In genomic region chr2:53330680-53331079, GRCm38 (mm10) we compare ENCODE assay signal across 8 mouse cellular contexts.
DNase-seq lines count a peak whose midpoint lies in the region; ATAC-seq and TF ChIP-seq lines count a peak whose summit lies in the region.

No protein-coding gene starts in this region.

- no peaks in the 10 kb centered on the region for H3K9me3 ChIP-seq in forebrain, embryonic 14.5 days (replicated peaks; ENCODE audit: control insufficient read depth, low read length)
- no peaks in the 10 kb centered on the region for H3K9me3 ChIP-seq in midbrain, postnatal 0 days (ENCODE audit: low read length)
- no peaks in the 10 kb centered on the region for H3K9me3 ChIP-seq in heart, embryonic 12.5 days (replicated peaks)

- ATAC-seq in forebrain, embryonic 14.5 days, result peak; percentile 84
- ATAC-seq in midbrain, postnatal 0 days (ENCODE audit: low FRiP score), result no peak
- ATAC-seq in heart, embryonic 12.5 days (ENCODE audit: insufficient number of reproducible peaks, low FRiP score), result no peak

- 30% methylated on average over 6 of the region's 6 CpGs for WGBS in forebrain, embryonic 14.5 days
- 30% methylated on average over 6 of the region's 6 CpGs for WGBS in midbrain, postnatal 0 days
- WGBS in heart, embryonic 12.5 days, result 39% methylated on average over 6 of the region's 6 CpGs

- no peaks in the 10 kb centered on the region for H3K4me1 ChIP-seq in forebrain, embryonic 14.5 days (ENCODE audit: control insufficient read depth, insufficient read depth, low read length)
- H3K4me1 ChIP-seq in midbrain, postnatal 0 days (ENCODE audit: insufficient read depth, low read length), result no peaks in the 10 kb centered on the region
- no peaks in the 10 kb centered on the region for H3K4me1 ChIP-seq in heart, embryonic 12.5 days (replicated peaks)

- TF ChIP-seq CTCF in midbrain, postnatal 0 days (IDR thresholded peaks at IDR 0.05), result peak; percentile 67

- no peak overlapping the region for H3K4me2 ChIP-seq in forebrain, embryonic 14.5 days (ENCODE audit: low read length)
- no peak overlapping the region for H3K4me2 ChIP-seq in midbrain, postnatal 0 days (ENCODE audit: low read depth, low read length, poor library complexity, severe bottlenecking)
- H3K4me2 ChIP-seq in heart, embryonic 12.5 days, result no peak overlapping the region

- no peak overlapping the region for H3K27ac ChIP-seq in forebrain, embryonic 14.5 days (ENCODE audit: low read depth, low read length)
- H3K27ac ChIP-seq in midbrain, postnatal 0 days (ENCODE audit: low read depth, low read length), result no peak overlapping the region
- H3K27ac ChIP-seq in heart, embryonic 12.5 days (ENCODE audit: poor library complexity, severe bottlenecking), result no peak overlapping the region

- no peaks in the 10 kb centered on the region for H3K27me3 ChIP-seq in forebrain, embryonic 14.5 days (replicated peaks; ENCODE audit: control insufficient read depth, insufficient read depth, low read length)
- no peaks in the 10 kb centered on the region for H3K27me3 ChIP-seq in midbrain, postnatal 0 days (ENCODE audit: insufficient read depth, low read length)
- H3K27me3 ChIP-seq in heart, embryonic 12.5 days (replicated peaks), result no peaks in the 10 kb centered on the region

- H3K4me3 ChIP-seq in forebrain, embryonic 14.5 days (ENCODE audit: low read depth, low read length), result no peak overlapping the region
- no peak overlapping the region for H3K4me3 ChIP-seq in midbrain, postnatal 0 days (ENCODE audit: low read depth, low read length)
- no peak overlapping the region for H3K4me3 ChIP-seq in heart, embryonic 12.5 days

- H3K9ac ChIP-seq in forebrain, embryonic 14.5 days (ENCODE audit: low read length), result no peak overlapping the region
- H3K9ac ChIP-seq in midbrain, postnatal 0 days (replicated peaks; ENCODE audit: low read length, poor library complexity, severe bottlenecking), result no peak overlapping the region
- H3K9ac ChIP-seq in heart, embryonic 12.5 days, result no peak overlapping the region

- peak; percentile 22 for DNase-seq in gastrocnemius, postnatal 10 days
- DNase-seq in gastrocnemius, adult 18-20 months (ENCODE audit: low spot score), result no peak
- peak; percentile 12 for DNase-seq in urinary bladder, postnatal 25 days (ENCODE audit: low spot score)
- DNase-seq in urinary bladder, postnatal 36 days (ENCODE audit: low spot score in 2 of 2), result no peak
- DNase-seq in forebrain, embryonic 14.5 days (ENCODE audit: low spot score), result peak; percentile 77
- DNase-seq in layer of hippocampus, adult 9-10 months (ENCODE audit: low spot score), result peak; percentile 5
- peak; percentile 57 for DNase-seq in midbrain, postnatal 0 days (ENCODE audit: low spot score)

- no peaks in the 10 kb centered on the region for H3K36me3 ChIP-seq in forebrain, embryonic 14.5 days (ENCODE audit: control insufficient read depth, insufficient read depth, low read length)
- no peaks in the 10 kb centered on the region for H3K36me3 ChIP-seq in midbrain, postnatal 0 days (ENCODE audit: insufficient read depth, low read length)
- H3K36me3 ChIP-seq in heart, embryonic 12.5 days, result no peaks in the 10 kb centered on the region

Comparison
In these comparisons a context has a peak if more than half of its experiments do, and no peak if none do; other contexts are left out.
1. DNase-seq: peak in gastrocnemius, postnatal 10 days (single experiment), urinary bladder, postnatal 25 days (single experiment), forebrain, embryonic 14.5 days (single experiment), layer of hippocampus, adult 9-10 months (single experiment) and midbrain, postnatal 0 days (single experiment); none in gastrocnemius, adult 18-20 months (single experiment) and urinary bladder, postnatal 36 days (0 of 2).